Mouse (Mus musculus) megakaryocyte, embryonic 14.5 days (primary cell): ENCODE results near the gene Prdm1.

Source experiments
- FLI1 ChIP-seq: IDR thresholded peaks from 2 replicates; pipeline ENCODE4 v1.6.1; 2012; ENCODE audit warnings: low read length, inconsistent platforms, mixed read lengths
- GATA1 ChIP-seq: IDR thresholded peaks from 3 replicates; pipeline ENCODE4 v1.6.1; 2012; ENCODE audit warnings: mixed read lengths, low read length, inconsistent platforms, borderline replicate concordance

DNA sequence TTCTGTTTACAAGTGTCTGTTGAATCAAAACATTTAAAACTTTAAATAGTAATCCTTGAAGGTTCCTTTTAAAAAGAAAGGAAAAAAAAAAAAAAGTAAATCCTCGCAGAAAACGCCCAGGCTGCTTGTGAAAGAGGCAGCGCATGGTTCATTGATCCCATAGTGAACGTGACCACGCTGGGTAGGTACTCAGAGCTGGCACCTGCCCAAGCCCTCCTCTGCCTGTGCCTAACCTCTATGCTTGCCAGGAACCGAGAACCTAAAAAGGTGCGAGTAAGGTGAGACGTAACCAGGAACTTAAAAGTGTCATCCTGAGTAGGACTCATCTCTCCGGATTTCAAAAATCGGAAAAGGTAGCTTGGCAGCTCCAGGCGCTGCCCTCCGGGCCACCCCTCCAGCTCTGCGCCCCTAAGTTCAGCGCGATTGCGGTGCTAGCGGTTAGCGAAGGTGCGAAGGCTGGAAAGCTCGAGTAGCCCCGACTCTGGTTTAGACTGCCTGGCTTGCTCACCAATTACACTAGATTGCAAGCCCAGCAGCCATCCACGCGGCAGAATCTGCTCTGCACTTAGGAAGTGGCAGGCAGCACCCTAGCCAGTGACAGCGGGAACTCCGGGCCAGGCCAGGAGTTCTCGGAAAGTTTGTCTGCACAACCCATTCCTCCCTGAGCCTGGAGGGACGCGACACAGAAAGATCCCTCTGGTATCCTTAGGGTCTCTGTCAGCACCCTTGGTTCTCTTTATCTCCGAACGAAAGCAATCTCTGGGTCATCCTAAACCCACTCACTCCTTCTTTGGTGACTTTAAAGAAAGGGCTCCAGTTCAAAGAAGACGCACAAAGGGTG is 1.3 kb downstream of the Prdm1 start:
- TF ChIP-seq GATA1: no peak
- TF ChIP-seq FLI1: no peak
